Mouse (Mus musculus): Measurements from ENCODE around the gene Npcd.
A peak's percentile ranks its signal among the peaks of the same experiment; 100 is the strongest.

Gene Npcd

DNA sequence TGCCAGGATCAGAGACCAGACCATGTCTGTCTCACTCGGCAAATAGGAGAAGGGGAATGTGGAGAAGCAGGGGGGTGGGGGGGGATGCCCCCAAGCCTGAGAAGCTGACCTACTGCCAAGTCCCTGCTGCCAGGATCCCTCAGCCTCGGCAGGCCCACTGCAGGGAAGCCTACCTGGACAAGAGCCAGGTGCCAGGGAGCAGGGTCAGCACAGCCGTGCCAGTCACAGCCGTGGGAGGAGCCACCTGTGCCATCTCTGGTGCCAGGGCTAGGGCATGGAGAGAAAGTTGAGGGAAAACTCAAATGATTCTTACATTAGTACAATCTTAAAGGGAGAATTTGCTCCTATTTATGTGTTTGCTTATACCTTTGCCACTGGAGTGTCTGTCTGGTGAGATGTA is 31.7 kb downstream of the Npcd start:
- no peak for DNase-seq

- no peak for DNase-seq
These were observed 32.4 kb downstream of the Npcd start for GRCm38 (mm10) chr15:79801646-79802045.

GRCm38 (mm10) chr15:79800701-79801100 is 33.3 kb downstream of the Npcd start:
- DNase-seq = no peak

DNA sequence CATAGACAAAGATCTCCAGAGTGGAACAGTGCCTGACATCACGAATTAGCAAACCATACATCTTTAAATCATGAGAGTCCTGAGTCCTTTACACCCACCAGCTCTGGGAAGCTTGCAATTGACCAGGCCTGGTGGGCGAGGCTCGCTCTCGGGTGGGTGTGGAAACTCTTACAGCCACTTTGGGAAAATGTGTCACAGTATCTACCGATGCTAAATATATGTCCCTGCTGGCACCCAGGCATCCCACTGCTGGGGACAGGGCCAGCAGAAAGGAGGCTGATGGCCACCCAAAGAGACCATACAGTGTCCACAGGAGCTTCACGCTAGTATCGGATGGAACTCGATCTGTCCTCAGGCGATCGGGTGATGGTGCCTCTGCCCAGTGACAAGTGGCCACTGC is 35.4 kb downstream of the Npcd start:
- DNase-seq = no peak

GRCm38 (mm10) chr15:79797680-79798079 is 36.4 kb downstream of the Npcd start:
- no peak for DNase-seq

DNA sequence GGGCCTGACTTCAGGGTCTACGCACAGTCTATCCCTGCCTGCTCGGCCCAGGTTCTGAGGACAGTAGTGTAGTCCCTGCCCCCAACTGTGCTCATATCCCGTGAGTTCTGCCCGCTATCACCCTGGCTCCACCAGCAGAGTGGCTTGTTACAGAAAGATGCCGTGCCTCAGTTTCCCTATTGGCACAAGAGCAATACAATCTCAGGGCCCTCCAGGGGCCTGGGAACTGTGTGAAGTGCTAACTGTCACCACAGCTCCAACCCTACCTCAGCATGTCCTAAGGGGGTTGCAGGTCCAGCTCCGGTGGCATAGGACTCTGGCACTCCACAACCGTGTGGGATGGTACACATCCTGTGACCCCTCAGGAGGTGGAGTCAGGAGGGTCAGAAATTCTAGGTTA is 36.9 kb downstream of the Npcd start:
- no peak for DNase-seq

DNA sequence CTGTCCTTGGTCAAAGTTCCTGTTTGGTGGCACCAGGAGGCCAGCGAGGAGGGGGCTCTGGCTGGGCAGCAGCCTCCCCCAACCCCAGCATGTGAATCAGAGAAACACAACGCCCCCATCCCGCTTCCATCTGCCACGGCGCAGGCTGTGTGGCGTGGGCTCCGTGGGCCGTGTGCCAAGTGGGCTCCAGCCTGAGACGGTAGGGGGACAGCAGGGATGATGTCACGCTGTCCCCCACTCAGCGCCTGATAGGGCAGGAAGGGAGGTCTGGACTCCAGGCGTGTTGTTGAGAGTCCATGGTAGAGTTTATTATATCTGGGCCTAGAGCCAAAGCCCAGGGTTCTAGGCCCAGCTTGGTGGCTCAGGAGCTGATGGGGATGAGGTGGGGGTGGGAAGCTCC is 37.8 kb downstream of the Npcd start:
- no peak for DNase-seq

GRCm38 (mm10) chr15:79794173-79794572 is 39.9 kb downstream of the Npcd start:
- DNase-seq = no peak

DNA sequence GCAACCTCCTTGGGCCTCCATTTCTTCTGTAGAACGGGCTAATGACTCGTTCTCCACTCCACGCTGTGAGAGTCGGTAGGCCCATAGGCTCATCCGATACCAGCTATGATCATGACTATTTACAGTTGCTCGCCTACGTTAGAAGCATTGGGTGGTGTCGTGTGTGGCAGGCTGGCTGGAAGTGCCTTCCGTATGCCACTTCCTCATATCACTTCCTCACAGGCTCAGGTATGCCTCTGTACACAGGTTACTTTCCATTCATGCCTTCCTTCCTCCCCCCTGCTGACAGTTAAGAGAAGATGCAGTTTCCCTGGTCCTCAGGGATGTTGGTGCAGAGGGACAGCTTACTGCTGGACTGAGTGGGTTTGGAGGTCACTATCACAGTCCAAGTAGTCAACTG is 41.0 kb downstream of the Npcd start:
- DNase-seq = no peak

GRCm38 (mm10) chr15:79792455-79792854 is 41.6 kb downstream of the Npcd start:
- DNase-seq = peak; percentile 27 to 36

DNA sequence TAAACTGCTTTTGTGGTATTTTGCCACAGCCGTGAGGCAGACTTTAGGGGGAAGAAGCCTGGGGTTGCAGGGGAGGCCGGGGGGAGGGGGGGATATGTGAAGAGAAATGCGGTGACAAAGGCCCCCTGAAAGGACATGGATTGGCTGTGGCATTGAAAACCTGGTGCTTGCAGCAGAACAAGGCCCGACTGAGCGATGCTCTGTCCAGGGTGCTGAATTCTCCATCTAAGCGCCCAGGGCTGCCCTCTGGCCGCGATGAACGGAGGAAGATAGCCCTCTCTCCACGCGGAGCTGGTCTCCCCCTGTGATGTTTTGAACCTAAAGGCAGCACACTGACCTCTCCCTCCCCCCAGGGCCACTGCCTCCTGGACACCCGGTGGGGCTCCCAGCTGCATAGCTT is 42.5 kb downstream of the Npcd start:
- peak; percentile 61 to 68 for DNase-seq

- DNase-seq = no peak
These were observed 43.1 kb downstream of the Npcd start for GRCm38 (mm10) chr15:79790905-79791304.

GRCm38 (mm10) chr15:79790111-79790510 is 43.9 kb downstream of the Npcd start:
- no peak for DNase-seq

GRCm38 (mm10) chr15:79787815-79788214 is 46.2 kb downstream of the Npcd start:
- no peak for DNase-seq

DNA sequence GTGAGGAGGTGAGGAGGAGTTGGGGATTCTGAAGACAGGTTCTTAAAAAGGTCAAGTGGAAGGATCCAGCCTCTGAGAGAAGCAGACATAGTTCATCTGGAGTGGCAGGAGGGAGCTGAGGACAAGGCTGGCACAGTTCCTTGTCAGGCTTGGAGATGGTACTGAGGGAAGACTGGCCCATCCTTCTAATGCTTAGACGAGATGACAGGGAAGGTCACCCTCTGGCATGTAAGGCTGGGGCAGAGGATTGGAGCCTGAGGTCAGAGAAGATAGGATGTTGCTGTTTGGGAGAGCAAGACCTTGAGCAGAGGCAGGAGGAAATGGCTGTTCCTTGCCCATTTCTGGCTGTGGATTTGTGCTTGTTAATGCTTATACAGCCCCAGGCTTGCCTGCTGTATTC is 49.0 kb downstream of the Npcd start:
- no peak for DNase-seq

DNA sequence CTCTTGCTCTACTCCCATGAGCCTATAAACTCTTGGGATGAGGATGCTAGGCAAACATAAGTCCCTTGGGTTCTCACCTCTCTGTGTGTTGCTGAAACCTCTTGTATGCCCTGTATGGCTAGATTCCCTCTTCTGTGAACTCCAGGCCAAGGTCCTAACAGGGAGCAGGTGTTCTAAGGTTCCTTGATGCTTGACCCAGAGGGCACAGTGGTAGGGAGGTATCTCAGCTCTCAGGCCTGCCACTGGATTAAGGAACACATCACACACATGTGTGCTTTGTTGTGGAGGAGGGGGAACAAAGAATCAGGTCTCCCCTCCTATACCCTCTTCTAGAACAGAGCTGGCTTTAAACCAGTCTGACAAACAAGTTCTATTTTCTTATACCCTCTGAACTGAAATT is 56.3 kb downstream of the Npcd start, which contains the start of gene Dnal4:
Gene Dnal4 (minus strand): TSS at position 101 of the 400 bp plus-strand sequence.
- DNase-seq = no peak

DNA sequence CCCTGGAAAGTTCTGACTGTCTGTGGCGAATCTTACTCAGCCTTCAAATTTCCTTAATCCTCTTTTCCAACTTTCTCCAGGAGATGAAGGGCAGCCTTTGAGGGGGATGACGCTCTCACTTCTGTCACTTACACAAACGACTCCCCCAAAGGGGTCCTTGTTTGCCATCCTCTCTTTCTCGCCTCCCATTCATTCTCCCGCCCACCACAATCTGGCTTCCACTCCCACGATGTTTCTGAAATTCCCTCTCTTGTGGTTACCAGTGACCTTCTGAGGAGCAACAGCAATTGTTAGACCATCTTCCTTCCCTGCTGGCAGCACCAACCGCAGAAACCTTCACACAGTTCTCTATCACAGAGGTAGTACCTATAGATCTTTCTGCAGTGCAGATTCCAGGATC is 58.4 kb downstream of the Npcd start:
- no peak for DNase-seq

DNA sequence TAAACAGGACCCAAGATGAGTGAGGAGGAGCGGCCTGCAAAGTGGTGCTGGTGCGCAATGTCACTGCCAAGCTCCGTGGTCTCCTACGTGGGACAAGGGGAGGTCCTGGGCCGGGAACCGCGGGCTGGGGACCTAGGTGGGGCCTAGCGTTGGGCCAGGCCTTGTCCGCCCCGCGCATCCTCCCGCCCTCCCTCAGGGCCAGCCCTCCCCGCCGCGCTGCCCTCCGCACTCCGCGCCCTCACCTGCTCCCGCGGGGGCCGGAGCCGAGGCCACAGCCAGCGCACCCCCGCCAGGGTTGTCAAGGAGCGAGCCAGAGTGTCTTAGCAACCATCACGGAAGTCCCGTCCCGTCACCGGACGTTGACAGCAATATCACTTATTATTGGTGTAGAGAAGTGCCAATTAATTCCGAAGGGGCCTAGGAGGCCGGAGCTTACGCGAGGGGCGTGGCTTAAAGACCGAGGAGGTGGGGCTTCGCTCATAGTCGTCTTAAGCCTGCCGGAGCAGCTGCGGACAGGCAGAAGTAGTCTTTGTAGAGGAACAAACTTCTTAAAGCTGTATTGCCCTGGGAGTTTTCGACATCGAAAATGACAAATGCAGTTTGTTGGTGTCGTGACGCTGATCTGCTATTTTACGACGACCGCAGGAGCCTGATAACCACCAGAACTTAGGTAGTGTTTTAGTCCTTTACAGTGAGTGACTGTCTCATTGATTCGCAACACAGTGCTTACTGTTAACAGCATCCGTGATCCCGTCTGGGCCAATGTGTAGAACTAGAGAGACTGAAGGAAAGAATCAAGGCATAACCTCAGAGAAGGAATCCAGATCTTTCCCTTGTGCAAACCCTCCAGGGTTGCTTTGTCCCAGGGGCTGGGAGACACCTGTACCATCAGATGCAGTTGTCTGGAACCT is 59.7 kb downstream of the Npcd start:
- DNase-seq = peak; percentile 98

GRCm38 (mm10) chr15:79770629-79771240 is 63.3 kb downstream of the Npcd start:
- no peak for DNase-seq

DNA sequence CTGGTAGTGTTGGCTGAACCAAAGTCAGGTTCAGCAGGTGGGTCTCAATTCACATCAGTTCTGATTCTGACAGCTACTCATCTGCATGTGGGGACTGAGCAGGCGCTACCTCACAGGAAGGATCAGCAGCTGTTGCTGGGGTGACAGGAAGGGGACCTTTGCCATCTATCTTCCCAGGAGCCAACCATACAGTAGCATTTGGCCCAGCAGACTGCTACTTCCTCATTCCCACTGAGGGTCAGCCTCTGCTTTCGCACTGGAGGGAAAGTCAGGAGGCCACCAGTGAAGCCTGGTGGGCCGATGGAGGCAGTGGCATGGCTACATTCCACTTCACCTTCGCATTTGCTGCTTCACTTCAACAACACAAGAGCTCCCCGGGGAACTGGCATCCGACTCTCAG is 65.7 kb downstream of the Npcd start:
- DNase-seq = peak in 1 of 2 experiments; percentile 34

GRCm38 (mm10) chr15:79767327-79767961 is 66.6 kb downstream of the Npcd start:
- no peak for DNase-seq

GRCm38 (mm10) chr15:79766586-79767071 is 67.4 kb downstream of the Npcd start:
- peak in 1 of 2 experiments; percentile 48 for DNase-seq

GRCm38 (mm10) chr15:79766168-79766567 is 67.9 kb downstream of the Npcd start:
- peak in 1 of 2 experiments; percentile 47 for DNase-seq

DNA sequence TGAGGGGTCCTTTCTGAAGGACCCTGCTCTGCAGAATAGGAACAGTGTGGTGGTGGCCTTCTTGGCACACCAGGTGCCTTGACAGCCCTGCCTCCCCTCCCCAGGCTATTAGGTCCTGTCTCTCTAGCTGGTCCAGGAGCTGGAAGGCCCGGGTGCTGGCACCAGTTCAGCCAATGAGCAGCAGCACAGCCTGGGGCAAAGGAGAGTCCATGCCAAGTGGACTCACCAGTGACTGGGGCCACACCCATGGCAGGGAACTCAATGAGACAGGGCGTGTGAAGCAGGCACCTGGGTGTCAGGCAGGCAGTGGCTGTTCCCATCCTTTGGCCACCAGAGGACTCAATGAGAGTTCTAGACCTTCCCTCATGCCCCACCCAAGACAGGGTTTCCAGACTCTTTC is 68.7 kb downstream of the Npcd start:
- DNase-seq = peak in 1 of 2 experiments; percentile 50
